Mouse (Mus musculus) neutrophil, adult 83 days (primary cell): ENCODE results near the gene Fgf22. TPM values are rescaled to one million over a fixed set of nuclear protein-coding genes. Genes with fewer than 3 reads are reported as not detected.

Experiments used
- total RNA-seq, 2 experiments: library from RNA; stranded (reverse); gene quantifications; one replicate each; pipeline ENCODE4 v1.2.4; 2023

The Fgf22 gene
- total RNA-seq = not detected

GRCm38 (mm10) chr10:79754856-79755516 lies at the start of gene Fgf22:
TSS of gene Fgf22 (plus strand) at chr10:79755076.

GRCm38 (mm10) chr10:79716254-79716987 lies 38.5 kb upstream of the Fgf22 start, which contains the start of gene Hcn2:
TSS of gene Hcn2 (plus strand) at chr10:79716634.

GRCm38 (mm10) chr10:79745898-79746773 lies 8.7 kb upstream of the Fgf22 start, which contains the start of gene Polrmt:
TSS of gene Polrmt (minus strand) at chr10:79746581.

DNA sequence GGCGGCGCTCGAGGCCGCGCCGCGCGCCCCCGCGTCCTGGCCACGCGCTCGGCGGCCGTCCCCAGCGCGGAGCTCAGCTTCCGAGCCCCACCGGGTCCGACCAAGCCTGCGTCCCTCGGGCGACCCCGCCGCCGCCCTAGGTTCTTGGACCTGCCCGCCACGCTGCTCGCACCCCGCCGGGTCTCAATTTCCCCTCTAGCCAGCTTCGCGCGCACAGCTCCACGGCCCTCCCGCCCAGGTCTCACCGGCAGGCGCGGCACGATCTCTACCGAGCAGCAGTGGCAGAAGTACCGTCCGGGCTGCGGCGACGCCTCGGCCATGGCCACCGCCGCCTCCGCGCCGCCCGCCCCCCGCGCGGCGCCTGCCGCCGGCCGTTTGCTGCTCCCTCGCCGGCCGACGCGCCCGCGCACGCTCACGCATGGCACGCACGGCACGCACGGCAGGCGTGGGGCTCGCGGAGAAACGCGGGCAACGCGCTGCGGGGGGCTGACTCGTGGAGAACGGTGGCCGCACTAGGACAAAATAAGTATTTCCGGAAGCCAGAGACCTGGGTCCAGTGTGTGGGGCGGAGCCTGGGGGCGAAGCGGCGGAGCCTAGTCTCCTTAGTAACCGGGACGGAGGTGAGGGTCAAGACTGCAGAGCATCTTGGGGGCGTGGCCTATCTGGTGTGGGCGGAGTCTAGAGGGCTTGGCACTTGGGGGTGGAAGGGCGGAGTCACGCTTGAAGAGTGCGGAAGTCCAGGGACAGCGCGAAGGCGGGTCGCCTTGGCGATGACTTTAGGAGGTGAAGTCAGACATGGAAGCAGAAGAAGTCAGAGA lies 11.8 kb downstream of the Fgf22 start, which contains the start of gene Rnf126:
TSS of gene Rnf126 (minus strand) at position 445 of the 818 bp plus-strand sequence.

DNA sequence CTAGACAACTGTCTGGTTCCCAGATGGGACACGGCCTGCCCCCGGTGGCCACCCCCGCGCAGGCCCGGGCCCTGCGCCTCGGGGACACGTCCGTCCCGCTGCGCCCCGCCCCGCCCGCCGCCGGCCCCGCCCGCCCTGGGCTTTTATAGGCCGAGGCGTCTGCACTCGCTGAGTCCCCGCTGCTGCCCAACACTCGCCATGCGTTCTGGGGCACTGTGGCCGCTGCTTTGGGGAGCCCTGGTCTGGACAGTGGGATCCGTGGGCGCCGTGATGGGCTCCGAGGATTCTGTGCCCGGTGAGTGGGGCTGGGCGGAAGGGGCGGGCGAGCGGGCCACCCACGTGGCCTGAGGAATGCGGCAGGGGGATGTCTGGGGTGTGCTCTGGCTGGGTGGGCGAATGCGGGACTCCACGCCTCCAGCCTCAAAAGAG lies 22.2 kb downstream of the Fgf22 start, which contains the start of gene Fstl3:
TSS of gene Fstl3 (plus strand) at position 170 of the 429 bp plus-strand sequence.

DNA sequence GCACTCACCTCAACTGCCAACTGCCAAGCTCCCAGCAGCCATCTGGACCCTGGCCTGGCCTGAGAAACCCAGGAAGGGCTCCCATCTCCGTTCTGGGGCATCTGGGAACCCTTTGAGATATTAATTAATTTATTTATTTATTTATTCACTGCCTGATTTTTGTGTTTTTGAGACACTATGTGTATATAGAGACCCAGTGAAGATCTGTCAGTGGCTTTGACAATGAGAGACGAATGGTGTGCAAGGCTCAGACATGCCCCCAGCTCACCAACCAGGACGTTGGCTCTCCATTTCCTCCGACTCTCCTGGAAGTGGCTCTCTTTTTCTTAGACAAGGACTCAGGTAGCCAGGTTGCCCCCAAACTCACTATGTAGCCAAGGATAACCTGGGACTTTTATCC lies 36.0 kb downstream of the Fgf22 start, which contains the start of gene Prss57:
TSS of gene Prss57 (minus strand) at position 101 of the 400 bp plus-strand sequence.

GRCm38 (mm10) chr10:79793051-79793737 lies 38.3 kb downstream of the Fgf22 start, which contains the start of gene Palm:
TSS of gene Palm (plus strand) at chr10:79793572.

Other genes with a start within 250 kb of the Fgf22 start
- gene Plpp2, start 221.3 kb upstream of the Fgf22 start, total RNA-seq = 1 to 10 TPM; 3.7 to 5.6 TPM
- 10 to 100 TPM; 10.0 to 10.2 TPM for gene Mier2, start 199.9 kb upstream of the Fgf22 start, total RNA-seq
- gene Theg, start 167.7 kb upstream of the Fgf22 start, total RNA-seq = not detected
- gene C2cd4c, start 141.1 kb upstream of the Fgf22 start, total RNA-seq = not detected
- gene Shc2, start 117.2 kb upstream of the Fgf22 start, total RNA-seq = under 1 TPM in 1 of 2 experiments, not detected in 1; 0.18 TPM
- gene Odf3l2, start 109.3 kb upstream of the Fgf22 start, total RNA-seq = not detected
- gene Madcam1, start 90.5 kb upstream of the Fgf22 start, total RNA-seq = not detected
- gene Tpgs1, start 85.7 kb upstream of the Fgf22 start, total RNA-seq = 10 to 100 TPM; 20.0 to 24.9 TPM
- gene Cdc34, start 72.9 kb upstream of the Fgf22 start, total RNA-seq = 10 to 100 TPM; 68.4 to 73.0 TPM
- gene Gzmm, start 66.1 kb upstream of the Fgf22 start, total RNA-seq = 1 to 10 TPM; 1.2 to 2.0 TPM
- gene Bsg, start 50.6 kb upstream of the Fgf22 start, total RNA-seq = 100 to 1,000 TPM; 142 to 159 TPM
- under 1 TPM in 1 of 2 experiments, not detected in 1; 0.31 TPM for gene Hcn2, start 38.4 kb upstream of the Fgf22 start, total RNA-seq
- gene Polrmt, start 8.5 kb upstream of the Fgf22 start, total RNA-seq = 10 to 100 TPM; 12.2 to 14.2 TPM
- 10 to 100 TPM; 23.5 to 29.1 TPM for gene Rnf126, start 11.9 kb downstream of the Fgf22 start, total RNA-seq
- gene Fstl3, start 22.2 kb downstream of the Fgf22 start, total RNA-seq = 1 to 10 TPM; 4.3 to 4.5 TPM
- gene Prss57, start 35.9 kb downstream of the Fgf22 start, total RNA-seq = 10 to 100 TPM; 22.9 to 23.5 TPM
- 100 to 1,000 TPM; 118 to 122 TPM for gene Palm, start 38.5 kb downstream of the Fgf22 start, total RNA-seq
- 1 to 10 TPM in 1 of 2 experiments, under 1 TPM in 1; 0.64 to 1.1 TPM for gene Misp, start 65.9 kb downstream of the Fgf22 start, total RNA-seq
- gene Ptbp1, start 99.4 kb downstream of the Fgf22 start, total RNA-seq = 100 to 1,000 TPM; 255 to 282 TPM
- 100 to 1,000 TPM; 525 to 560 TPM for gene Prtn3, start 119.4 kb downstream of the Fgf22 start, total RNA-seq
- gene Plppr3, start 119.6 kb downstream of the Fgf22 start, total RNA-seq = 10 to 100 TPM; 20.1 to 25.2 TPM
- 100 to 1,000 TPM; 647 to 654 TPM for gene Elane, start 131.2 kb downstream of the Fgf22 start, total RNA-seq
- under 1 TPM in 1 of 2 experiments, not detected in 1; 0.46 TPM for gene Cfd, start 135.8 kb downstream of the Fgf22 start, total RNA-seq
- 10 to 100 TPM; 33.3 to 34.5 TPM for gene Med16, start 153.8 kb downstream of the Fgf22 start, total RNA-seq
- gene Gm26602, start 155.8 kb downstream of the Fgf22 start, total RNA-seq = not detected
- 1 to 10 TPM; 4.2 to 5.2 TPM for gene Kiss1r, start 161.9 kb downstream of the Fgf22 start, total RNA-seq
- 100 to 1,000 TPM; 448 to 486 TPM for gene R3hdm4, start 166.1 kb downstream of the Fgf22 start, total RNA-seq
- gene Arid3a, start 172.0 kb downstream of the Fgf22 start, total RNA-seq = 100 to 1,000 TPM; 176 to 193 TPM
- 1 to 10 TPM; 8.5 to 9.7 TPM for gene Wdr18, start 205.1 kb downstream of the Fgf22 start, total RNA-seq
- gene Grin3b, start 215.6 kb downstream of the Fgf22 start, total RNA-seq = under 1 TPM in 1 of 2 experiments, not detected in 1; 0.20 TPM
- 10 to 100 TPM; 64.3 to 74.9 TPM for gene Tmem259, start 229.3 kb downstream of the Fgf22 start, total RNA-seq
- gene Cnn2, start 233.5 kb downstream of the Fgf22 start, total RNA-seq = 100 to 1,000 TPM; 518 to 532 TPM
- gene Abca7, start 241.4 kb downstream of the Fgf22 start, total RNA-seq = 100 to 1,000 TPM; 108 to 114 TPM